Mouse (Mus musculus) B cell, adult 67 days (primary cell): ENCODE results near the gene Chd2. TPM values are rescaled to one million over a fixed set of nuclear protein-coding genes. Genes with fewer than 3 reads are reported as not detected.

Source experiments
- total RNA-seq, 2 experiments: library from RNA; stranded (reverse); gene quantifications; 4 replicates each; pipeline ENCODE4 v1.2.4; 2023

The Chd2 gene
- 100 to 1,000 TPM; 388 to 399 TPM for total RNA-seq

GRCm38 (mm10) chr7:73541412-73542130, at the start of gene Chd2:
Gene Chd2 (minus strand): TSS chr7:73541830.

Other genes with a start within 250 kb of the Chd2 start
- not detected for gene Rgma, start 166.3 kb downstream of the Chd2 start, total RNA-seq
- 1 to 10 TPM in 1 of 2 experiments, under 1 TPM in 1; 0.21 to 1.0 TPM for gene Fam174b, start 198.5 kb upstream of the Chd2 start, total RNA-seq